Mouse (Mus musculus): ENCODE data around the gene Cybc1. TPM values are rescaled to one million over a fixed set of nuclear protein-coding genes. Genes with fewer than 3 reads are reported as not detected.
A peak's percentile ranks its signal among the peaks of the same experiment; 100 is the strongest.

Cybc1 gene
- polyA plus RNA-seq, 1 experiment from 2014 or later = 35.7 TPM

DNA sequence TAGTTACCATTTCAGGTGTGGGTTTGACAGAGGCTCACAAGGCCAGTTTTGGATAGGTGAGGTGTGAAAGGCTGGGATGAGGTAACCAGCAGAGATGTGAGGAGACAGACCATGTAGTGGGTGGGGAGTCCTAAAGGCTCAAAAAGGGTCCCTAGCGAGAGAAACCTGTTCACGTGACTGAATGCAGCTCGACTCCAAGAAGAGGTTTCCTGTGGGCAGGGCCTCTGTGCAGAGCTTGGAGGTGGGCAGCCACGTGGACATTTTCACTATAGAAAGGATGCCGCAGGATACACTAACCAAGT, 25.3 kb downstream of the Cybc1 start:
- Histone ChIP-seq H3K27me3 (replicated peaks) (no peaks in the 10 kb centered on the region), H3K4me3 (replicated peaks) (peak overlapping the region; percentile 68), H3K9me3 (replicated peaks) (no peaks in the 10 kb centered on the region), H3K36me3 (peaks cover 21% of the 10 kb centered on the region), H3K4me2 (peak overlapping the region; percentile 59), H3K27ac (replicated peaks) (peak overlapping the region; percentile 91), H3K4me1 (peaks cover 14% of the 10 kb centered on the region), H3K9ac (replicated peaks) (0 out of 2 replicates have a peak overlapping the region, but pooled peaks have one; percentile 67)
- WGBS = 0% methylated on average over 5 of the region's 5 CpGs
- no peak for ATAC-seq (ENCODE audit: low FRiP score)

DNA sequence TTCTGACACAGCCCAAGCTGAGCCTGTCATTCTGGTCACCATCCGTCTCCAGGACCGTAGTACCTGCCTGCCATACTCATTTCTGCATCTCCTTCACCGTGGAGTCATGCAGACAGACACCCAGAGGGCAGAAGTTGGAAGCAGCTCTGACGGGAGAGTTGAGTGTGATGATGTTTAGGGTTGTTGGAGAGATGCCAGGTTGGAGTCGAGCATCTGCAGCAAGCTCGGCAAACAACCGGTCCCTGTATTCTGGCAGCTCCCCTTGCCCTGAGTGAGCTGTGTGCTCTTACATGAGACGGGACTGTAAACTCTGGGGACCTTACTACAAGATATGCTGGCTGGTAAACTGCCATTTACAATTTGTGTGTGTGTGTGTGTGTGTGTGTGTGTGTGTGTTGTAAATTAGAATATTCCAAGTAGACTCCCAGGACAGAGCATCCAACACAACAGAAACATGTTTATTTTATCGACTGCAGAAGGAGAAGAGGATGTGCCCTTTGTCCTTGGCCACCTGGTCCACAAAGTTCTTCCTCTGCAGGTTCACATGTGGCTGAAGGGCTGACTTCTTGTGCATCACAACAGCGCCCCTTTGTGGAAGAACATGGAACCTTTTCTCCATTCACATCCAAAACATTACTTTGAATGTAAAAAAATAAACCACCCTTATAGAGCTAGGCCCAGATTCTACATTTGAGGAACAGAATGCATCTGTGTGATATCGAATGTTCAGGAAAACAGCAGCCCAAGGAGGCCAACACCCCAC, 27.5 kb downstream of the Cybc1 start:
- 51% methylated on average over 11 of the region's 11 CpGs for WGBS
- Histone ChIP-seq H3K4me3 (replicated peaks) (no peak overlapping the region), H3K9me3 (replicated peaks) (no peaks in the 10 kb centered on the region), H3K4me2 (no peak overlapping the region), H3K36me3 (peaks cover 16% of the 10 kb centered on the region; the same call in 1 of the 2 replicates), H3K27ac (replicated peaks) (no peak overlapping the region), H3K9ac (replicated peaks) (no peak overlapping the region), H3K27me3 (replicated peaks) (no peaks in the 10 kb centered on the region), H3K4me1 (peaks cover 14% of the 10 kb centered on the region)
- ATAC-seq (ENCODE audit: low FRiP score) = no peak

DNA sequence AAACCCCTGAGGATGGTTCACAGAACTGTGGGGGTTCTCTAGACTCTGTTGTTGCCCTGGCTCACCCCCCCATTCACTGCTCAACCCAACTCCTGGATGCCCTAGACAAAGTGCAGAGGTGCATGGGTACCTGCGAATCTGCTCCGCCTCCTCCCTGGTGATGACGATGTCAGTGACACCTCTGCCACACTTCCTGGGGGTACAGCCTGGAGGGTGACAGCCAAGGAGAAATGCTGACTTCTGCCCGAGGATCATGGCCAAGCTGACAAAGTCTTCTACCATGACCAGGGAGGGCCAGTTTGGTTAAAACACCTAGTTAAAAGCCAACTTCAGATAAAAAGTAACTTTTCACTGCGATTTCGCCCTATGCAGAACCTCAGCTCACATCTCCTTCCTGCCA, 28.3 kb downstream of the Cybc1 start:
- ATAC-seq (ENCODE audit: low FRiP score) = no peak
- Histone ChIP-seq H3K27me3 (replicated peaks) (no peaks in the 10 kb centered on the region), H3K4me3 (replicated peaks) (no peak overlapping the region), H3K4me1 (peaks cover 14% of the 10 kb centered on the region), H3K9ac (replicated peaks) (no peak overlapping the region), H3K9me3 (replicated peaks) (no peaks in the 10 kb centered on the region), H3K27ac (replicated peaks) (no peak overlapping the region), H3K36me3 (peaks cover 23% of the 10 kb centered on the region), H3K4me2 (no peak overlapping the region)
- 95% methylated on average over 6 of the region's 6 CpGs for WGBS

DNA sequence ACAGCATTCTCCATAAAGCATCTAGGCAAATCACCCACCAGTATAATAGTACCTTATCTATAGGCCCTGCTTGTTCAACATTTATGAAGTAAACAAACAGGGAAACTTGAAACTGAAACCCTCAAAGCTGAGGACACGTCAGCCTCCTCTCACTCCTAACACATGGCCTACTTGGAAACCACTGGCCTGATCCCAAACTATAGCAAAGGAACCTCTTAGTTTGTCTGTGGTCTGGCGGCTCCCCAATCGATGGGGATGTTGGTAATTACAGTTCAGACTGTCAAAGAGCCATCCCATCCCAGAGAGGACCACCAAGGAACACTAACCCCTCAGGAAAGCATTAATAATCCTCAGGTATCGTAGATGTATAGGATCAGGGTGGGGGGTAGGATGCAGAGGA, 29.3 kb downstream of the Cybc1 start:
- ATAC-seq (ENCODE audit: low FRiP score) = no peak
- 73% methylated on average over 4 of the region's 4 CpGs for WGBS

DNA sequence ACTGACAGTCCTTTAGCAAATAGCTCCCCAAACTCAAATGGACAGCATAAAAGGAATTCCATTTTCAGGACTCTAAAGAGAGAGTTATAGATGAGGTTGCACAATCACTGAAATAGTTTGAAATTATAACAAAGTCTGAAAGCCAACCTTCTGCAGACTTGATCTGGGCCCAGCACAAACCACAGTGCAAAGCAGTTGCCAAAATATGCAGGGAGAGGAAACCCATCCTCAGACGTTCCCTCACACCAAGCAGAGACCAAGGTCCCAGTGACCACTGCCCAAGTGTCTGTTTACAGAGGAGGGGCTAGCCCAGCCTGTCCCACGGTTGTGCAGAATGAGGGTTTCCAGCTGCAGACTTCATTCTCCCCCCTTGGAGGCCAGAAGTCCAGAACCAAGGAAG, 30.5 kb downstream of the Cybc1 start:
- no peaks in the 10 kb centered on the region for H3K27me3 ChIP-seq (replicated peaks)
- WGBS = 62% methylated on average over 2 of the region's 2 CpGs
- no peaks in the 10 kb centered on the region for H3K9me3 ChIP-seq (replicated peaks)
- no peak overlapping the region for H3K27ac ChIP-seq (replicated peaks)
- H3K4me2 ChIP-seq = no peak overlapping the region
- no peak overlapping the region for H3K4me3 ChIP-seq (replicated peaks)
- H3K36me3 ChIP-seq = peaks cover 39% of the 10 kb centered on the region
- ATAC-seq (ENCODE audit: low FRiP score) = no peak
- H3K4me1 ChIP-seq = peaks cover 7% of the 10 kb centered on the region
- H3K9ac ChIP-seq (replicated peaks) = no peak overlapping the region

More for the DNA sequence above, 29.3 kb downstream of the Cybc1 start:
- Histone ChIP-seq H3K9ac (replicated peaks) (no peak overlapping the region), H3K36me3 (peaks cover 30% of the 10 kb centered on the region), H3K27me3 (replicated peaks) (no peaks in the 10 kb centered on the region), H3K27ac (replicated peaks) (no peak overlapping the region), H3K4me1 (peaks cover 10% of the 10 kb centered on the region), H3K9me3 (replicated peaks) (no peaks in the 10 kb centered on the region), H3K4me2 (no peak overlapping the region), H3K4me3 (replicated peaks) (no peak overlapping the region)

DNA sequence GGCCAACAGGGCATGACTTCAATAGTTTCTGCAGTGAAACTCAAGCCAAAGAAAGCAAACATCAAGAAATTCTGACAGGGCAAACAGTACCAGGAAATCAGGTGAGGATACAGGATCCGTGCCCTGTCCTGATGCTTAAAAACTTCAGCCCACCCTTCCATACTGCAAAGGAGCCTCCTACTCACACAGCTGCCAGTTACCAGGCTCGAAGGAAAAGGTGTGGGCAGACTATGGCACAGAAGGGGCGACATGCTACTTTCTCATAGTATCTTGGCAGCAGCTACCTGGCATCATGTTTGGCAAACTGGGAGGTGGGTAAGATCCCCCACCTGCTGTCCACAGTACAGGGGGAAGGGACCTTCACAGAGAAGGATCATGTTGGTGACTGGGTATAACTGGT, 35.7 kb downstream of the Cybc1 start:
- H3K36me3 ChIP-seq = peaks cover 36% of the 10 kb centered on the region
- no peak overlapping the region for H3K4me3 ChIP-seq (replicated peaks)
- no peak for ATAC-seq (ENCODE audit: low FRiP score)
- no peak overlapping the region for H3K27ac ChIP-seq (replicated peaks)
- H3K9ac ChIP-seq (replicated peaks) = no peak overlapping the region
- H3K4me1 ChIP-seq = no peaks in the 10 kb centered on the region
- H3K27me3 ChIP-seq (replicated peaks) = no peaks in the 10 kb centered on the region
- 87% methylated on average over 3 of the region's 3 CpGs for WGBS
- no peaks in the 10 kb centered on the region for H3K9me3 ChIP-seq (replicated peaks)
- H3K4me2 ChIP-seq = no peak overlapping the region

DNA sequence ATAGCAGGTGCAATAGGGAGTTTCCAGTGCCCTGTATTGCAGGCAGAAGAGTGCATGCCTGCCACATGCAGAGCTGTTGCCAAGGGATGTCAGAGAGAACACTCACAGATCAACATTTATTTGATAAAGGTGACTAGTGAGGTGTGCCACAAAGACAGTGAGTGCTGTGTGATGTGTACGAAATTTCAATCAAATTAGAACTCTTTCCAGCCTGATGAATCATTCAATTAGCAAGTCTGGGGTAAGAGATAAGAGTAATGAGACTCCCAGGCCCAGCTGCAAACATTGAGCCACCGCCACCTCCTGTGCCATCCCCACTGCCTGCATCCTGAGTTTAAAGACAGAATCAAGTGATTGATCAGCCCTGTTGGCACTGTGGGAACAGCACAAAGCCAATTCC, 36.4 kb downstream of the Cybc1 start:
- WGBS = 73% methylated on average over 2 of the region's 2 CpGs
- H3K27ac ChIP-seq (replicated peaks) = no peak overlapping the region
- no peak overlapping the region for H3K9ac ChIP-seq (replicated peaks)
- H3K27me3 ChIP-seq (replicated peaks) = no peaks in the 10 kb centered on the region
- H3K4me3 ChIP-seq (replicated peaks) = no peak overlapping the region
- no peaks in the 10 kb centered on the region for H3K4me1 ChIP-seq
- peaks cover 36% of the 10 kb centered on the region for H3K36me3 ChIP-seq
- ATAC-seq (ENCODE audit: low FRiP score) = no peak
- no peaks in the 10 kb centered on the region for H3K9me3 ChIP-seq (replicated peaks)
- H3K4me2 ChIP-seq = no peak overlapping the region

DNA sequence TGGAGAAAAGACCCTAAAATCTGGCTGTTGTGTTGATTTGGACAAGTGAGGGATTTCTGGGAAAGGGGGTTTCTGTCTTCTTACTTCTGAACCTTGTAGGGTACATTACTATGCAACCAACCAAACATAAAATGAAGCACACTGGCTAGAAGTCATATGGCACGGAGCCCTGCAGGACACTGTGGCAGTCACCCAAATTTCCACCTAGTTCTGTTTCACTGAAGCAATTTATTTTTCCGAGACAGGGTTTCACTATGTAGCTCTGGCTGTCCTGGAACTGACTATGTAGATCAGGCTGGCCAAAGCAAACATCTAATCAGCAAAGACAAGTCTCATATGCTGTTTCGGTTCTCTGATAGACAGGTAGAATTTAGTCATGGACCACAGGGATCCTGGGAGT, 39.4 kb downstream of the Cybc1 start:
- H3K4me3 ChIP-seq (replicated peaks) = no peak overlapping the region
- H3K27me3 ChIP-seq (replicated peaks) = no peaks in the 10 kb centered on the region
- H3K9ac ChIP-seq (replicated peaks) = no peak overlapping the region
- no peak overlapping the region for H3K27ac ChIP-seq (replicated peaks)
- H3K4me2 ChIP-seq = no peak overlapping the region
- no peaks in the 10 kb centered on the region for H3K4me1 ChIP-seq
- ATAC-seq (ENCODE audit: low FRiP score) = no peak
- WGBS = 75% methylated on average over 3 of the region's 3 CpGs
- peaks cover 20% of the 10 kb centered on the region for H3K36me3 ChIP-seq
- no peaks in the 10 kb centered on the region for H3K9me3 ChIP-seq (replicated peaks)

DNA sequence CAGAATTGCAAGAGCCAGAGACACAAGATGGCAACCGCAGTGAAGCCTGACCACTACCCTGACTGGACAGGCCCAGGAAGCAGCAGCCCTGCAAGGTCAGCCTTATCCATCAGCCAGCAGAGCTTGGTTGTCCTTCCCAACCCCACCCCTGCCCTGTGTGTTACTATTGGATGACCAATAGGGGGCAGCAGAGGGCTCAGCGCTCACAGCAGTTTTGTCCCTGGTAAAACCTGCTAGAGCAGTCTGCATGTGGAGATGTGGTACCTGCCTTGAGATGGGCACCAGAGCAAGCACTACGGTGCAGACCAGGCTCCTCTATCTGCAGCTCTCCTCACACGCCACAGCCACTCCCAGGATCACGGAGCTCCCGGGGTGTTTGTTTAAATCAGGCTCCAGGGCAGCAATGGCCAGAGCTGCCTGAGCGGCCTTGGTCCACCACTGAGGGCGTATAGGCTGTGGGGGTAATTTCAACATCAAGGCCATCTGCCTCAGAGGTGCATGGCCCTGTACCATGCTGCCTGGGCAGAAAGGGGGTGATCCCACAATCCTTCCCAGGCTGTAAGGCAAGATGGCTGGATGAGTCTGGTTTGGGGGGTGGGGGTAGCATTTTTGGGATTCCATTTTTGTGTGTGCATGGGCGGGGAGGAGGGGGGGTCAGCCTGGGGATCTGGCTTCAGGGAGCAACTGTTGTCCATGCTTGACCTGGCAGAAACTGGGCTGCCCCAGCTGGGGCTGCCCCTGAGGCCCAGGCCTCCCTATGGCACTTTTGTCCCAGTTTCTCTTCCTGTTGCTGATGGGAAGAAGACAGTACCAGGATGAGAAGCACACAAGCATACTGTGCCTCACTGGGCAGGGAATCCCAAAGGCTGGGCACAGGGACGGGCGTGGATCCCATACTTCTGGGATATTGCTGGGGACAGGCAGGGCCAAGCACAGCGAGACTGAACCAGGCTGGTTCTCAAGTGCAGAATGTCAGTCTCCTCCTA, 52.5 kb downstream of the Cybc1 start:
- Histone ChIP-seq H3K27me3 (replicated peaks) (no peaks in the 10 kb centered on the region), H3K27ac (replicated peaks) (no peak overlapping the region)
- ATAC-seq (ENCODE audit: low FRiP score) = no peak

DNA sequence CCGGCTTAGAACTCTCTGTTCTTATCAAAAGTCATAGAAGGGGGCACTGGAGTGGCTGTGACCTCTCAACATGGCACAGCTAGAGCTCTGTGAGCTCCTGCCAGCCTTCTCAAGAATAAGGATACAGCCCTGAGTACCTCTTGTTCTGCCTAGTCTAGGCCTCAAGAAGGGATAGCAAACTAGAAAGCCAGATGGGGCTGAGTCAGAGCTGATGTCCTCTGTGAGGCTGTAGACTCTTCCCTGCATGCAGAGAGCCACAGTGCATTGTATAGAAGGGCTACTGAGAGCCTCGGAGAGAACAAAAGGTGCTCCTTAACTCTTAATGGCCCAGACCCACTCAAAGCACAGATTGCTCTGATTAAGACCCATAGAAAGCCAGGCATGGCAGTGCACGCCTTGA, 54.9 kb downstream of the Cybc1 start:
- no peak overlapping the region for H3K4me3 ChIP-seq (replicated peaks)
- H3K9ac ChIP-seq (replicated peaks) = no peak overlapping the region
- 39% methylated on average over 3 of the region's 3 CpGs for WGBS
- no peak overlapping the region for H3K27ac ChIP-seq (replicated peaks)
- H3K4me1 ChIP-seq = peaks cover 6% of the 10 kb centered on the region; the same call in 1 of the 2 replicates
- no peak for ATAC-seq (ENCODE audit: low FRiP score)
- no peak overlapping the region for H3K4me2 ChIP-seq
- H3K9me3 ChIP-seq (replicated peaks) = no peaks in the 10 kb centered on the region
- H3K27me3 ChIP-seq (replicated peaks) = no peaks in the 10 kb centered on the region
- no peaks in the 10 kb centered on the region for H3K36me3 ChIP-seq

More for the DNA sequence above, 52.5 kb downstream of the Cybc1 start:
- Histone ChIP-seq H3K4me2 (no peak overlapping the region), H3K9me3 (replicated peaks) (no peaks in the 10 kb centered on the region), H3K4me3 (replicated peaks) (no peak overlapping the region), H3K4me1 (peaks cover 6% of the 10 kb centered on the region; the same call in 1 of the 2 replicates), H3K36me3 (peaks cover 14% of the 10 kb centered on the region), H3K9ac (replicated peaks) (no peak overlapping the region)
- WGBS = 58% methylated on average over 12 of the region's 12 CpGs

DNA sequence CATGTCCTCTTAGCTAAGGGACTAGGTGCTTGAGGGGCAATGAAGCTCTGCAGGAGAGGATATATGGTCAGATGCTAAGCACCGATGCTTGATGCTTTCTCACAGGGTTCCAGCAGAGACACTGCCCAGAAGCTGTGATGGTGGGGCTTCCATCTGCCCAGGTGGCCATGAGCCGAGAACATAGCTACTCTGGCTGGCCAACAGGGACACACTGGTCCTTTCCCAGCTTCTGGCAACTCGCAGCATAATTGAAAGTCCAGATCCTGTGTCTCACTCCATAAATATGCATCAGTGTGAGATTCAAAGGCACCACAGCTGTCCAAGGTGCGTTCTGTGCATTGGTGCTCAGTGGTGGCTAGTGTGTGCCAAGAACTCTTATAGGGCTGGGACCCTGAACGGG, 55.9 kb downstream of the Cybc1 start:
- 68% methylated on average over 5 of the region's 5 CpGs for WGBS
- H3K27me3 ChIP-seq (replicated peaks) = no peaks in the 10 kb centered on the region
- H3K4me3 ChIP-seq (replicated peaks) = no peak overlapping the region
- H3K9ac ChIP-seq (replicated peaks) = no peak overlapping the region
- H3K27ac ChIP-seq (replicated peaks) = no peak overlapping the region
- no peaks in the 10 kb centered on the region for H3K9me3 ChIP-seq (replicated peaks)
- no peak for ATAC-seq (ENCODE audit: low FRiP score)
- H3K4me1 ChIP-seq = peaks cover 6% of the 10 kb centered on the region; the same call in 1 of the 2 replicates
- no peak overlapping the region for H3K4me2 ChIP-seq
- no peaks in the 10 kb centered on the region for H3K36me3 ChIP-seq

All from neural tube, embryonic 15.5 days (tissue).